Mouse (Mus musculus) thymus, adult 2 months (tissue): ENCODE measurements around the gene G3bp2.
A peak's percentile ranks its signal among the peaks of the same experiment; 100 is the strongest.

Experiments
- CTCF ChIP-seq: fragments of 200-500 bp; IDR thresholded peaks from 2 replicates; pipeline ENCODE4 v1.5.1; 2012; ENCODE audit warnings: mild to moderate bottlenecking, control low read depth, low read length, moderate library complexity, borderline replicate concordance; ENCODE audit not compliant: control insufficient read depth, poor library complexity, insufficient read depth; ENCODE audit errors: extremely low read depth
- POLR2A ChIP-seq: fragments of 200-500 bp; IDR thresholded peaks from 2 replicates; pipeline ENCODE4 v1.6.1; 2012; ENCODE audit warnings: mild to moderate bottlenecking, low read length, control low read depth, moderate library complexity; ENCODE audit not compliant: control insufficient read depth, poor library complexity, insufficient read depth; ENCODE audit errors: extremely low read depth

DNA sequence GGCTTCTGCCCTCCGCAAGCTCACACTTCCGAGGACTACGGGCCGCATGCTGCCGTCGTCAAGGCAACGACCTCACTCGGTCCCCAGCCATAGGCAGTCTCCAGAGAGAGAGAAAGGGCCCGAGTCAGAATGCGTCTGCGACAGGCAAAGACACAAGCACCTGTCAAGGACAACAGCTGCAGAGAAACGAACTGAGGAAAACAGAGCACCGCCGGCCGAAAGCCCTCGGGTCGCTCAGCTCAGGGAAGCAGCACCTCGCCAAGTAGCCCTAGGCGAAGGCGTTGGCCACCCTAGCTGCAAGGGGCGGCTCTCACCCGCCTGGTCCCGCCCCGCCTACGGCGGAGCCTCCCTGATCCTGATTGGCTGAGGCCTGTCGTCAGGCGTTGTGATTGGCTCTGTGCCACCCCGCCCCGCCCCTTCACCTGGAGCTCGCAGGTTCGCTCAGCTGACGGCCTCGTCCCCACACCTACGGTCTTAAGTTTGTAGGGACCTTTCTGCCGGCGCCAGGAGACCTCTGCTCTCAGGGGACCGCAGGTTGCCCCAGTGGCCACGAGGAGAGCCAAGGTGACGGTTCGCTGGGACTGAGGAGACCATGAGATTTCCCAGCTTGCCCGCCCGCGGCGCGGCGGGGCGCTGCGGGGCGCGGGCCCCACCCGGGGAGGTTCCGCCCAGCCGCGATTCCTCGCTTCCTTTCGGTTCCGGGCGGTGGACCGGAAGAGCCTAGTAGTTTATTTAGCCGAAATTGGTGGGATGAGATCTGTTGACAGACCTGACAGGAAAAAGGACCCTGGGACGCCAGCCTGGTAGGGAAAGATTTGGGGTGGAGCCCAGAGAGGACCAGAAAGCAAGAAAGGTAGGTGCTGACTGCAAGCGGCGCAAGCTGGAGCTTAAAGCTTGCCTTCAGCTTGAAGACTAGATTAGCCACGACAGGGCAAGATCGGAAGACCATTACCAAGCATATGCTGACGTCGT lies 40.9 kb downstream of the G3bp2 start:
- peak; percentile 35; the same call in 1 of the 2 replicates for TF ChIP-seq CTCF
- no peak for TF ChIP-seq POLR2A
